Mouse (Mus musculus) midbrain, embryonic 15.5 days (tissue): Measurements from ENCODE around the gene Tnrc18. TPM values are rescaled to one million over a fixed set of nuclear protein-coding genes. Genes with fewer than 3 reads are reported as not detected.
A peak's percentile ranks its signal among the peaks of the same experiment; 100 is the strongest.
"Not testable (repeated sequence)": the region's sequence is repeated elsewhere in the genome, so short reads cannot be mapped to it uniquely, and the experiment has no call there.

Experiments used
- ATAC-seq: fragments of 200-750 bp; cut with Nextera tagmentation; replicated peaks from 2 replicates; pipeline ENCODE4 v1.8.0; 2017; ENCODE audit warnings: moderate TSS enrichment
- H3K27ac ChIP-seq: fragments of 300-500 bp; sonication (generic); 2 replicates; pipeline ENCODE4 v1.5.1; 2015; ENCODE audit warnings: mild to moderate bottlenecking, inconsistent platforms
- H3K27me3 ChIP-seq: fragments of 300-500 bp; sonication (generic); replicated peaks from 2 replicates; pipeline ENCODE4 v1.6.1; 2015; ENCODE audit warnings: inconsistent platforms
- H3K36me3 ChIP-seq: fragments of 300-500 bp; sonication (generic); replicated peaks from 2 replicates; pipeline ENCODE4 v1.6.1; 2015; ENCODE audit warnings: inconsistent platforms
- H3K4me1 ChIP-seq: fragments of 300-500 bp; sonication (generic); 2 replicates; pipeline ENCODE4 v1.6.1; 2015; ENCODE audit warnings: inconsistent platforms
- H3K4me2 ChIP-seq: fragments of 300-500 bp; sonication (generic); 2 replicates; pipeline ENCODE4 v1.6.1; 2015; ENCODE audit warnings: inconsistent platforms, mild to moderate bottlenecking, moderate library complexity
- H3K4me3 ChIP-seq: fragments of 300-500 bp; sonication (generic); 2 replicates; pipeline ENCODE4 v1.5.1; 2015; ENCODE audit warnings: mild to moderate bottlenecking, inconsistent platforms
- H3K9ac ChIP-seq: fragments of 300-500 bp; sonication (generic); 2 replicates; pipeline ENCODE4 v1.6.1; 2015; ENCODE audit warnings: mild to moderate bottlenecking, inconsistent platforms
- H3K9me3 ChIP-seq: fragments of 300-500 bp; sonication (generic); 2 replicates; pipeline ENCODE4 v1.6.1; 2016; ENCODE audit warnings: inconsistent platforms
- WGBS: fragments of 180-500 bp; shearing (Covaris S2); methylation state at CpG from one replicate; pipeline ENCODE4 v1.1.7; 2015; ENCODE audit warnings: mixed read lengths; 5-methylcytosine and 5-hydroxymethylcytosine counted together
- polyA plus RNA-seq: library from polyadenylated mRNA; unstranded; fragments of >200 nt; fragmentation: Nextera tagmentation; extraction: Ambion mirVana; gene quantifications from 2 replicates; pipeline ENCODE4 v1.2.1, GENCODE M21; 2015

Gene Tnrc18
- polyA plus RNA-seq, 1 experiment from 2014 or later, result 38.6 TPM

GRCm38 (mm10) chr5:142841372-142842136, 24.1 kb upstream of the Tnrc18 start:
- H3K4me2 ChIP-seq, result no peak overlapping the region
- H3K9ac ChIP-seq, result no peak overlapping the region
- H3K27me3 ChIP-seq, result no peaks in the 10 kb centered on the region
- H3K27ac ChIP-seq, result no peak overlapping the region
- H3K4me1 ChIP-seq, result no peaks in the 10 kb centered on the region
- H3K4me3 ChIP-seq, result no peak overlapping the region
- H3K36me3 ChIP-seq, result no peaks in the 10 kb centered on the region
- 70% methylated on average over 8 of the region's 8 CpGs for WGBS
- no peaks in the 10 kb centered on the region for H3K9me3 ChIP-seq
- ATAC-seq, result no peak

GRCm38 (mm10) chr5:142837427-142837826, 20.0 kb upstream of the Tnrc18 start:
- not testable (repeated sequence) for H3K27me3 ChIP-seq, H3K4me1 ChIP-seq, ATAC-seq, H3K36me3 ChIP-seq, H3K4me2 ChIP-seq, H3K9ac ChIP-seq, H3K4me3 ChIP-seq, H3K9me3 ChIP-seq, H3K27ac ChIP-seq
- WGBS, result 95% methylated on average over 2 of the region's 2 CpGs

GRCm38 (mm10) chr5:142836891-142837290, 19.4 kb upstream of the Tnrc18 start:
- no peak overlapping the region for H3K9ac ChIP-seq
- H3K4me3 ChIP-seq, result no peak overlapping the region
- no peaks in the 10 kb centered on the region for H3K4me1 ChIP-seq
- WGBS, result 74% methylated on average over 6 of the region's 6 CpGs
- H3K27ac ChIP-seq, result no peak overlapping the region
- no peaks in the 10 kb centered on the region for H3K27me3 ChIP-seq
- no peaks in the 10 kb centered on the region for H3K36me3 ChIP-seq
- H3K4me2 ChIP-seq, result no peak overlapping the region
- ATAC-seq, result no peak
- no peaks in the 10 kb centered on the region for H3K9me3 ChIP-seq

- Histone ChIP-seq H3K4me2 (no peak overlapping the region), H3K4me1 (no peaks in the 10 kb centered on the region), H3K36me3 (no peaks in the 10 kb centered on the region), H3K27ac (no peak overlapping the region), H3K4me3 (no peak overlapping the region), H3K27me3 (no peaks in the 10 kb centered on the region), H3K9me3 (no peaks in the 10 kb centered on the region), H3K9ac (no peak overlapping the region)
- ATAC-seq, result no peak
- 69% methylated on average over 8 of the region's 8 CpGs for WGBS
These were observed 16.4 kb upstream of the Tnrc18 start for GRCm38 (mm10) chr5:142833646-142834438.

- Histone ChIP-seq H3K4me2 (no peak overlapping the region), H3K9me3 (no peaks in the 10 kb centered on the region), H3K36me3 (no peaks in the 10 kb centered on the region), H3K9ac (no peak overlapping the region), H3K27ac (no peak overlapping the region), H3K4me1 (peaks cover 37% of the 10 kb centered on the region), H3K27me3 (no peaks in the 10 kb centered on the region), H3K4me3 (no peak overlapping the region)
- no peak for ATAC-seq
- WGBS, result 78% methylated on average over 4 of the region's 4 CpGs
These were observed 8.7 kb upstream of the Tnrc18 start for GRCm38 (mm10) chr5:142826131-142826530.

- WGBS, result 75% methylated on average over 5 of the region's 5 CpGs
- H3K9ac ChIP-seq, result no peak overlapping the region
- H3K4me2 ChIP-seq, result no peak overlapping the region; the same call in 1 of the 2 replicates
- ATAC-seq, result no peak
- H3K27ac ChIP-seq, result peak overlapping the region; percentile 99
- no peaks in the 10 kb centered on the region for H3K27me3 ChIP-seq
- no peaks in the 10 kb centered on the region for H3K9me3 ChIP-seq
- H3K4me3 ChIP-seq, result no peak overlapping the region
- H3K4me1 ChIP-seq, result peaks cover 37% of the 10 kb centered on the region
- H3K36me3 ChIP-seq, result no peaks in the 10 kb centered on the region
These were observed 8.2 kb upstream of the Tnrc18 start for GRCm38 (mm10) chr5:142825665-142826064.

GRCm38 (mm10) chr5:142824091-142824490, 6.6 kb upstream of the Tnrc18 start:
- ATAC-seq, result no peak
- H3K27me3 ChIP-seq, result no peaks in the 10 kb centered on the region
- H3K9me3 ChIP-seq, result no peaks in the 10 kb centered on the region
- peaks cover 37% of the 10 kb centered on the region for H3K4me1 ChIP-seq
- 20% methylated on average over 6 of the region's 6 CpGs for WGBS
- peak overlapping the region; percentile 99 for H3K27ac ChIP-seq
- H3K36me3 ChIP-seq, result no peaks in the 10 kb centered on the region
- peak overlapping the region; percentile 77; the same call in 1 of the 2 replicates for H3K4me3 ChIP-seq
- H3K4me2 ChIP-seq, result peak overlapping the region; percentile 93
- H3K9ac ChIP-seq, result peak overlapping the region; percentile 86

GRCm38 (mm10) chr5:142823096-142824062, 5.9 kb upstream of the Tnrc18 start:
- 6% methylated on average over 31 of the region's 31 CpGs for whole genome bisulfite sequencing
- peak overlapping the region; percentile 86 for H3K9ac ChIP-seq
- H3K4me2 ChIP-seq, result peak overlapping the region; percentile 93
- H3K4me3 ChIP-seq, result peak overlapping the region; percentile 77
- H3K9me3 ChIP-seq, result no peaks in the 10 kb centered on the region
- peak; percentile 16 for ATAC-seq
- H3K27ac ChIP-seq, result peak overlapping the region; percentile 99
- H3K36me3 ChIP-seq, result no peaks in the 10 kb centered on the region
- peaks cover 37% of the 10 kb centered on the region for H3K4me1 ChIP-seq
- H3K27me3 ChIP-seq, result no peaks in the 10 kb centered on the region

- no peaks in the 10 kb centered on the region for H3K36me3 ChIP-seq
- H3K9ac ChIP-seq, result peak overlapping the region; percentile 86
- peak overlapping the region; percentile 77 for H3K4me3 ChIP-seq
- no peak for ATAC-seq
- WGBS, result under 1% methylated on average over 36 of the region's 36 CpGs
- H3K4me1 ChIP-seq, result peaks cover 37% of the 10 kb centered on the region
- no peaks in the 10 kb centered on the region for H3K27me3 ChIP-seq
- H3K4me2 ChIP-seq, result peak overlapping the region; percentile 93
- H3K9me3 ChIP-seq, result no peaks in the 10 kb centered on the region
- peak overlapping the region; percentile 99 for H3K27ac ChIP-seq
These were observed 5.0 kb upstream of the Tnrc18 start for GRCm38 (mm10) chr5:142822286-142823095.

- ATAC-seq, result no peak
- Histone ChIP-seq H3K36me3 (no peaks in the 10 kb centered on the region), H3K4me1 (peaks cover 37% of the 10 kb centered on the region), H3K4me3 (peak overlapping the region; percentile 77), H3K9ac (peak overlapping the region; percentile 86), H3K27me3 (no peaks in the 10 kb centered on the region), H3K27ac (peak overlapping the region; percentile 99), H3K9me3 (no peaks in the 10 kb centered on the region), H3K4me2 (peak overlapping the region; percentile 93)
- under 1% methylated on average over 9 of the region's 9 CpGs for WGBS
These were observed 4.5 kb upstream of the Tnrc18 start for GRCm38 (mm10) chr5:142821974-142822285.

- H3K4me3 ChIP-seq, result peak overlapping the region; percentile 77
- peak overlapping the region; percentile 93 for H3K4me2 ChIP-seq
- no peaks in the 10 kb centered on the region for H3K9me3 ChIP-seq
- no peaks in the 10 kb centered on the region for H3K27me3 ChIP-seq
- H3K27ac ChIP-seq, result peak overlapping the region; percentile 99
- H3K9ac ChIP-seq, result peak overlapping the region; percentile 86
- peaks cover 37% of the 10 kb centered on the region for H3K4me1 ChIP-seq
- WGBS, result under 1% methylated on average over 36 of the region's 36 CpGs
- no peaks in the 10 kb centered on the region for H3K36me3 ChIP-seq
- ATAC-seq, result no peak; the same call in 1 of the 2 replicates
These were observed 4.0 kb upstream of the Tnrc18 start for GRCm38 (mm10) chr5:142821266-142821973.
